Mouse (Mus musculus) myocyte (in vitro differentiated cells): ENCODE measurements around the gene Igf1r. TPM values are rescaled to one million over a fixed set of nuclear protein-coding genes. Genes with fewer than 3 reads are reported as not detected.
A peak's percentile ranks its signal among the peaks of the same experiment; 100 is the strongest.

ENCODE experiments used
- H3K27me3 ChIP-seq: one replicate; pipeline ENCODE4 v1.6.1; 2011; ENCODE audit not compliant: control insufficient read depth, insufficient read depth, insufficient read length
- H3K36me3 ChIP-seq: one replicate; pipeline ENCODE4 v1.6.1; 2011; ENCODE audit not compliant: control insufficient read depth, insufficient read depth
- H3K4me2 ChIP-seq: one replicate; pipeline ENCODE4 v1.6.1; 2011; ENCODE audit warnings: low read depth, control low read depth
- H3K4me3 ChIP-seq: one replicate; pipeline ENCODE4 v1.5.1; 2011; ENCODE audit warnings: mild to moderate bottlenecking, control low read depth, moderate library complexity
- H3K79me2 ChIP-seq: one replicate; pipeline ENCODE4 v1.6.1; 2011; ENCODE audit not compliant: control insufficient read depth, insufficient read depth
- H3ac ChIP-seq: one replicate; pipeline ENCODE4 v1.6.1; 2011; ENCODE audit not compliant: control insufficient read depth, insufficient read length
- CEBPB ChIP-seq: IDR thresholded peaks from 2 replicates; pipeline ENCODE4 v1.6.1; 2011; ENCODE audit warnings: mild to moderate bottlenecking, moderate library complexity; ENCODE audit not compliant: poor library complexity, insufficient read depth, severe bottlenecking
- E2F4 ChIP-seq: IDR thresholded peaks from one replicate; pipeline ENCODE4 v1.6.1; 2011; ENCODE audit warnings: mild to moderate bottlenecking, control low read depth, moderate library complexity; ENCODE audit not compliant: insufficient read depth
- MAX ChIP-seq: IDR thresholded peaks from one replicate; pipeline ENCODE4 v1.6.1; 2011; ENCODE audit warnings: low read depth, mild to moderate bottlenecking, control low read depth
- MYOD1 ChIP-seq, 3 experiments: IDR thresholded peaks; one replicate each; pipeline ENCODE4 v1.6.1; 2011; ENCODE audit warnings: control low read depth in 2 of 3, low read depth in 2 of 3, mild to moderate bottlenecking in 2 of 3, moderate library complexity in 1 of 3; ENCODE audit not compliant: insufficient read length in 2 of 3, control insufficient read depth in 1 of 3
- MYOG ChIP-seq, 3 experiments: IDR thresholded peaks; one replicate each; pipeline ENCODE4 v1.6.1; 2011; ENCODE audit warnings: control low read depth in 2 of 3, low read depth in 2 of 3, mild to moderate bottlenecking in 2 of 3; ENCODE audit not compliant: insufficient read length in 2 of 3, control insufficient read depth in 1 of 3, insufficient read depth in 1 of 3
- POLR2A ChIP-seq: IDR thresholded peaks from one replicate; pipeline ENCODE4 v1.6.1; 2011; ENCODE audit warnings: low read depth, mild to moderate bottlenecking, control low read depth, moderate library complexity; ENCODE audit not compliant: insufficient read length
- POLR2AphosphoS2 ChIP-seq: IDR thresholded peaks from one replicate; pipeline ENCODE4 v1.6.1; 2011; ENCODE audit warnings: low read depth, control low read depth; ENCODE audit not compliant: insufficient read length
- REST ChIP-seq: IDR thresholded peaks from one replicate; pipeline ENCODE4 v1.6.1; 2011; ENCODE audit warnings: mild to moderate bottlenecking, control low read depth, moderate library complexity; ENCODE audit not compliant: insufficient read depth, insufficient read length
- SRF ChIP-seq: IDR thresholded peaks from one replicate; pipeline ENCODE4 v1.6.1; 2011; ENCODE audit warnings: low read depth; ENCODE audit not compliant: control insufficient read depth, insufficient read length
- TCF12 ChIP-seq: IDR thresholded peaks from one replicate; pipeline ENCODE4 v1.6.1; 2011; ENCODE audit warnings: mild to moderate bottlenecking, control low read depth; ENCODE audit not compliant: poor library complexity, insufficient read depth, severe bottlenecking
- TCF3 ChIP-seq: IDR thresholded peaks from one replicate; pipeline ENCODE4 v1.6.1; 2011; ENCODE audit warnings: low read depth, control low read depth; ENCODE audit not compliant: insufficient read length
- USF1 ChIP-seq: IDR thresholded peaks from one replicate; pipeline ENCODE4 v1.6.1; 2011; ENCODE audit warnings: low read depth, mild to moderate bottlenecking, control low read depth, moderate library complexity
- polyA plus RNA-seq: library from polyadenylated mRNA; unstranded; fragments of >200 nt; fragmentation: generic; extraction: Trizol; gene quantifications from one replicate; pipeline ENCODE4 v1.2.1, GENCODE M21; 2012; ENCODE audit warnings: missing spikeins

Igf1r gene
- polyA plus RNA-seq, 1 experiment: 7.9 TPM

GRCm38 (mm10) chr7:68064647-68065362 lies 112.2 kb downstream of the Igf1r start:
- no peak overlapping the region for H3K4me2 ChIP-seq
- H3K27me3 ChIP-seq: no peaks in the 10 kb centered on the region
- no peak for TF ChIP-seq TCF12
- H3K4me3 ChIP-seq: no peak overlapping the region
- peaks cover 12% of the 10 kb centered on the region for H3K79me2 ChIP-seq
- no peak overlapping the region for H3ac ChIP-seq
- H3K36me3 ChIP-seq: no peaks in the 10 kb centered on the region

- no peak overlapping the region for H3ac ChIP-seq
- TF ChIP-seq MYOD1 (IDR thresholded peaks at IDR 0.05; ENCODE audit: control insufficient read depth in 1 of 3, insufficient read length in 2 of 3, low read depth in 2 of 3) (no peak), USF1 (no peak), CEBPB (no peak), SRF (no peak), MAX (no peak), POLR2AphosphoS2 (no peak), REST (no peak), TCF3 (no peak), E2F4 (no peak), POLR2A (no peak), MYOG (IDR thresholded peaks at IDR 0.05; ENCODE audit: control insufficient read depth in 1 of 3, insufficient read depth in 1 of 3, insufficient read length in 2 of 3, low read depth in 2 of 3) (no peak), TCF12 (no peak)
- no peak overlapping the region for H3K4me2 ChIP-seq
Measured at GRCm38 (mm10) chr7:68065904-68066303, 113.3 kb downstream of the Igf1r start.

GRCm38 (mm10) chr7:68067321-68067720 lies 114.7 kb downstream of the Igf1r start:
- H3K79me2 ChIP-seq: peaks cover 31% of the 10 kb centered on the region
- H3K27me3 ChIP-seq: no peaks in the 10 kb centered on the region
- no peak overlapping the region for H3K4me2 ChIP-seq
- H3K4me3 ChIP-seq: no peak overlapping the region
- no peak overlapping the region for H3ac ChIP-seq
- TF ChIP-seq USF1 (no peak), MAX (no peak), CEBPB (no peak), TCF12 (no peak), POLR2AphosphoS2 (no peak), MYOG (IDR thresholded peaks at IDR 0.05; ENCODE audit: control insufficient read depth in 1 of 3, insufficient read depth in 1 of 3, insufficient read length in 2 of 3, low read depth in 2 of 3) (no peak), POLR2A (no peak), REST (no peak), MYOD1 (IDR thresholded peaks at IDR 0.05; ENCODE audit: control insufficient read depth in 1 of 3, insufficient read length in 2 of 3, low read depth in 2 of 3) (no peak), TCF3 (no peak), E2F4 (no peak), SRF (no peak)
- no peaks in the 10 kb centered on the region for H3K36me3 ChIP-seq

More at GRCm38 (mm10) chr7:68065904-68066303, 113.3 kb downstream of the Igf1r start:
- Histone ChIP-seq H3K4me3 (no peak overlapping the region), H3K79me2 (peaks cover 17% of the 10 kb centered on the region), H3K27me3 (no peaks in the 10 kb centered on the region), H3K36me3 (no peaks in the 10 kb centered on the region)

DNA sequence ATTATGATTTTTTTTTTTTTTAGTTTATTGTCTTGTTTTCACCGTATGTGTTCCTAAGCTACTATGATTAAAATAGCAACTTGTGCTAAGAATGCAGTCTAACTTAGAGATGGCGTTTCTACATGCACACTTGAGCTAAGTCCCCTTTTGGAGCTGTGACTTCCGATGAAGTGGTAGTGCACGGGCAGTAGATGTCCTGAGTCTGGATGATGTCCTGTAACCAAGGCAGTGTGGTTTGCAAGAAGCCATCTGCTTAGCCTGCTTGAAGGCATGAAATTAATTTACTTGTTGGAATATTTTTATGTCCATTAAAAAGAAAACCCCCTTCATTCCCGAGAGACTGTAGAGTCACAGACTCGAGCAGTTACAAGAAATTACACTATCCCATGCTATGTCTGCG lies 116.7 kb downstream of the Igf1r start:
- H3ac ChIP-seq: no peak overlapping the region
- H3K4me3 ChIP-seq: no peak overlapping the region
- no peak overlapping the region for H3K4me2 ChIP-seq
- no peaks in the 10 kb centered on the region for H3K27me3 ChIP-seq
- H3K36me3 ChIP-seq: no peaks in the 10 kb centered on the region
- peaks cover 44% of the 10 kb centered on the region for H3K79me2 ChIP-seq
- TF ChIP-seq MAX (no peak), REST (no peak), TCF3 (no peak), MYOD1 (IDR thresholded peaks at IDR 0.05; ENCODE audit: control insufficient read depth in 1 of 3, insufficient read length in 2 of 3, low read depth in 2 of 3) (no peak), E2F4 (no peak), CEBPB (no peak), SRF (no peak), POLR2A (no peak), POLR2AphosphoS2 (no peak), USF1 (no peak), TCF12 (no peak), MYOG (IDR thresholded peaks at IDR 0.05; ENCODE audit: control insufficient read depth in 1 of 3, insufficient read depth in 1 of 3, insufficient read length in 2 of 3, low read depth in 2 of 3) (no peak)

DNA sequence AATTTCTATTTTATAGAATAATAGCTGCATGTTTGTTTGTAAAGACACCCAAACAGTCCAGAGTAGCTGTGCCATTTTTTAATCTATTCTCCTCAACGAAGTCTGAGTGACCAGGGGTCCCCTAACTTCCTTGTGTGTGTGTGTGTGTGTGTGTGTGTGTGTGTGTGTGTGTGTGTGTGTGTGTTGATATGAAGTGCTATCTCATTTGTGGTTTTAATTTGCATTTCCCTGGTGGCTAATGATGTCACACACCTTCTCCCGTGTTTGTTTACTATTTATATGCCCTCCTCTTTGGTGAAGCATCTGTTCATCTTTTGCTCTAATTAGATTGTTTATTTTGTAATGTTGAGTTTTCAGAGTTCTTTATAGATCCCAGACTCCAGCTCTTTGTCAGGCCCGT lies 117.4 kb downstream of the Igf1r start:
- Histone ChIP-seq H3K79me2 (peaks cover 45% of the 10 kb centered on the region), H3K4me3 (no peak overlapping the region), H3K4me2 (peak overlapping the region; percentile 74), H3K36me3 (no peaks in the 10 kb centered on the region), H3K27me3 (no peaks in the 10 kb centered on the region), H3ac (no peak overlapping the region)
- TF ChIP-seq MYOG (IDR thresholded peaks at IDR 0.05; ENCODE audit: control insufficient read depth in 1 of 3, insufficient read depth in 1 of 3, insufficient read length in 2 of 3, low read depth in 2 of 3) (no peak), TCF3 (no peak), REST (no peak), E2F4 (no peak), POLR2A (no peak), USF1 (no peak), SRF (no peak), CEBPB (no peak), TCF12 (no peak), POLR2AphosphoS2 (no peak), MYOD1 (IDR thresholded peaks at IDR 0.05; ENCODE audit: control insufficient read depth in 1 of 3, insufficient read length in 2 of 3, low read depth in 2 of 3) (no peak), MAX (no peak)
